Mouse (Mus musculus) liver, embryonic 16.5 days (tissue): ENCODE measurements around the gene Ccdc81. TPM values are rescaled to one million over a fixed set of nuclear protein-coding genes. Genes with fewer than 3 reads are reported as not detected.

Experiments
- ATAC-seq: fragments of 200-750 bp; cut with Nextera tagmentation; 2 replicates; pipeline ENCODE4 v1.8.0; 2017; ENCODE audit warnings: low read depth, mild to moderate bottlenecking, moderate number of reproducible peaks, moderate library complexity
- H3K27ac ChIP-seq: fragments of 300-500 bp; sonication (generic); 2 replicates; pipeline ENCODE4 v1.5.1; 2014; ENCODE audit warnings: mild to moderate bottlenecking, low read length
- H3K27me3 ChIP-seq: fragments of 300-500 bp; sonication (generic); 2 replicates; pipeline ENCODE4 v1.6.1; 2014; ENCODE audit warnings: low read depth, low read length, mixed read lengths; ENCODE audit not compliant: control insufficient read depth, insufficient read depth
- H3K36me3 ChIP-seq: fragments of 300-500 bp; sonication (generic); 2 replicates; pipeline ENCODE4 v1.6.1; 2014; ENCODE audit warnings: mild to moderate bottlenecking; ENCODE audit not compliant: control insufficient read depth, insufficient read depth
- H3K4me1 ChIP-seq: fragments of 300-500 bp; sonication (generic); 2 replicates; pipeline ENCODE4 v1.6.1; 2014; ENCODE audit warnings: low read depth, low read length, mixed read lengths; ENCODE audit not compliant: control insufficient read depth
- H3K4me2 ChIP-seq: fragments of 300-500 bp; sonication (generic); 2 replicates; pipeline ENCODE4 v1.6.1; 2014; ENCODE audit warnings: low read depth, low read length, mixed read lengths
- H3K4me3 ChIP-seq: fragments of 300-500 bp; sonication (generic); 2 replicates; pipeline ENCODE4 v1.5.1; 2014; ENCODE audit warnings: low read depth, mild to moderate bottlenecking, low read length
- H3K9ac ChIP-seq: fragments of 300-500 bp; sonication (generic); 2 replicates; pipeline ENCODE4 v1.6.1; 2014; ENCODE audit warnings: low read depth, low read length
- H3K9me3 ChIP-seq: fragments of 300-500 bp; sonication (generic); replicated peaks from 2 replicates; pipeline ENCODE4 v1.6.1; 2016; ENCODE audit warnings: low read length; ENCODE audit not compliant: control insufficient read depth
- WGBS: fragments of 180-500 bp; shearing (Covaris S2); extraction: QIAGEN DNeasy Blood & Tissue Kit; methylation state at CpG from one replicate; pipeline ENCODE4 v1.1.7; 2014; ENCODE audit not compliant: insufficient replicate concordance; 5-methylcytosine and 5-hydroxymethylcytosine counted together
- polyA plus RNA-seq: library from polyadenylated mRNA; unstranded; fragments of >200 nt; fragmentation: Nextera tagmentation; extraction: Ambion mirVana; gene quantifications from 2 replicates; pipeline ENCODE4 v1.2.1, GENCODE M21; 2015

The Ccdc81 gene
- polyA plus RNA-seq, 1 experiment from 2014 or later, result not detected

GRCm38 (mm10) chr7:89833521-89833920 lies 69.9 kb downstream of the Ccdc81 start:
- Histone ChIP-seq H3K9me3 (no peaks in the 10 kb centered on the region), H3K36me3 (no peaks in the 10 kb centered on the region), H3K4me1 (no peaks in the 10 kb centered on the region), H3K9ac (no peak overlapping the region), H3K4me3 (no peak overlapping the region), H3K27me3 (no peaks in the 10 kb centered on the region), H3K27ac (no peak overlapping the region), H3K4me2 (no peak overlapping the region)
- 69% methylated on average over 8 of the region's 8 CpGs for WGBS
- ATAC-seq, result no peak

GRCm38 (mm10) chr7:89829201-89829600 lies 74.2 kb downstream of the Ccdc81 start:
- 38% methylated on average over 7 of the region's 7 CpGs for WGBS
- ATAC-seq, result no peak
- Histone ChIP-seq H3K4me3 (no peak overlapping the region), H3K4me1 (no peaks in the 10 kb centered on the region), H3K9me3 (no peaks in the 10 kb centered on the region), H3K9ac (no peak overlapping the region), H3K27ac (no peak overlapping the region), H3K27me3 (no peaks in the 10 kb centered on the region), H3K36me3 (no peaks in the 10 kb centered on the region), H3K4me2 (no peak overlapping the region)

- H3K4me3 ChIP-seq, result no peak overlapping the region
- no peaks in the 10 kb centered on the region for H3K36me3 ChIP-seq
- no peak for ATAC-seq
- 60% methylated on average over 4 of the region's 4 CpGs for WGBS
- H3K4me2 ChIP-seq, result no peak overlapping the region
- no peaks in the 10 kb centered on the region for H3K4me1 ChIP-seq
- H3K9ac ChIP-seq, result no peak overlapping the region
- no peaks in the 10 kb centered on the region for H3K9me3 ChIP-seq
- no peak overlapping the region for H3K27ac ChIP-seq
- H3K27me3 ChIP-seq, result no peaks in the 10 kb centered on the region
These were observed 74.9 kb downstream of the Ccdc81 start for GRCm38 (mm10) chr7:89828436-89829065.

Other genes starting within 250 kb of the Ccdc81 start
- gene Hikeshi, start 37.6 kb upstream of the Ccdc81 start, polyA plus RNA-seq, result 48.2 and 59.3 TPM in 2 replicates
- gene Eed, start 77.4 kb upstream of the Ccdc81 start, polyA plus RNA-seq, result 25.7 and 26.2 TPM in 2 replicates
- gene Picalm, start 226.6 kb upstream of the Ccdc81 start, polyA plus RNA-seq, result 43.6 and 49.6 TPM in 2 replicates